Mouse (Mus musculus) layer of hippocampus, adult 9-11 months (tissue): ENCODE data around the gene Lxn.

Experiments
- DNase-seq: peaks from one replicate; pipeline ENCODE4 v3.0.0; 2022

Gene Lxn

GRCm38 (mm10) chr3:67463450-67464372, at the start of gene Lxn:
Gene Lxn, minus strand, starts transcription at chr3:67463926.
- DNase-seq, result peak; percentile 30

GRCm38 (mm10) chr3:67512807-67513206, 49.1 kb upstream of the Lxn start:
- DNase-seq, result peak; percentile 79

DNA sequence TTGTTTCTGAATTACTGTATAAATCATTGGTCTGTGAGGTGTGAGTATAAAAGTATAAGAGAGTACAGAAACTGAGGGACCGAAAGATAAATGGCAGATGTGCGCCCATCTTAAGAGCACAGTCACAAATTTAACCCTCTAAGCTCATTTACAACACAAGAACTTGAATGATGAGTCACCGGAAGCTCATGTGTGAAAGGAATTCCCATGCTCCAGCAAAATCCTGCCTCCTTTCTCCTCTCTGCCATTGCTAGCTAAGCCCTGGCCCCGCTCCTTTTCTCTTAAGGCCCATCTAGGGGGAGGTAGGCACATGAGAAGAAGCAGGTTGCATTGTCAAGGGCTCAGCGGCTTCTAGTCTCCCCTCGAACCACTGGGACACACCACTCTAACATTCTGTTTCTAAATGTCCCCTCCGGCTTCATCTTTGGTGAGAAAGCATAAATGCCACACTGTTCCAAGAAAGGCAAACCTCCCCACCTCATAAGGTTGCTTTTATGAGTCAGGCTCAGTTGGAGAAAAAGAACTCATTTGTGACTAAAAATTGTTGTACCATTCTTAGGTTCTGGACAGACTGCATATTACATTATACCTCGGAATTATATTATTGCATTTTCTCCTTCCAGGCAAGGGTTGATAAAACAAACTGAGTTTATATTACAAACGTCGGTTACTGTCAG, 44.6 kb upstream of the Lxn start:
- no peak for DNase-seq

- DNase-seq, result no peak
These were observed 41.6 kb upstream of the Lxn start for GRCm38 (mm10) chr3:67505286-67505685.

GRCm38 (mm10) chr3:67503878-67504277, 40.2 kb upstream of the Lxn start:
- DNase-seq, result no peak

DNA sequence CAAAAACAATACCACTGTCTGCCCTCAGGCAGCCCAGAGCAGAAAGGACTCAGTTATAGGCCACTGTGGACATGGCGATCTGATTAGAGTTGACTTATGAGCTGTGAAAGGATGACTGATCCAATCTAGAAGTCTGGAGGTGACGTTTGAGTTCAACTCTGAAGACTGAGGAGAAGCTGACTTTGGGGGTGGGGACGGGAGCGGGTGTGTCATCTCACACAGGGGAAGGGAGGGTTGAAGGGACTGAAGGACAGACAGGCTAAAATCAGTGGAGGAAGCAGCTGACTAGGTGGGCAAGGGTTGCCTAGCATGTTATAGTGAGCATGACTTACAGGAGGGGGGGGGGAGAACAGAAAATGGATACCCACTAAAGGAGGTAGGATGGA, 35.7 kb upstream of the Lxn start:
- no peak for DNase-seq

DNA sequence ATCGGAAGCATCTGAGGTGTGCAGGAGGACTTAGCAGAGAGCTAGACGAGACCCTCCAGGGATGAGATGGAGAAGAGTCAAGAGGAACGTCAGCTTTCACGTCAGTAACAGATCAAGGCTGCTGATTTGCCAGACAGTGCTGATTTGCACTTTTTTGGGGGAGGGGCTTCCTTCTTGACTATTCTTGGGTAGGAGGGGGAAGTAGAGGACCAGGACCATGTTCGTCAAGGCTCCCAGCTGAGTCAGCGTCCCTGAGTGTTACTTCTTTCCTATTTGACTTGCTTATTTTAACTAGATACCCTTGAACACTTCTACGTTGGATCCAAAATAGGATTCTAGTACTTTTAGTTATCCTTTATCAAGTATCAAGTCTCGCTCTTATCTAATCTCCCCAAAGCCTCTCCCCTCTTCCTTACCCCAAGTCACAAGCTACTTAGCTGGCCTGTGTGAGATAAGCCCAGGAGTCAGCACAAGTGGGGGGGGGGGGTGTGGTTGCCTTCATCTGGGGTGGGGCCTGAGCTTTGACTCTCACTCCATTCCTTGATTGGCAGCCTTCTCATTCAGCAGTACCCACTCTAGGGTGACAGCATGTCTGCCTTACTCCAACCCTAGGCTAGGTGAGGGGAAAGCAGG, 35.2 kb upstream of the Lxn start:
- no peak for DNase-seq

DNA sequence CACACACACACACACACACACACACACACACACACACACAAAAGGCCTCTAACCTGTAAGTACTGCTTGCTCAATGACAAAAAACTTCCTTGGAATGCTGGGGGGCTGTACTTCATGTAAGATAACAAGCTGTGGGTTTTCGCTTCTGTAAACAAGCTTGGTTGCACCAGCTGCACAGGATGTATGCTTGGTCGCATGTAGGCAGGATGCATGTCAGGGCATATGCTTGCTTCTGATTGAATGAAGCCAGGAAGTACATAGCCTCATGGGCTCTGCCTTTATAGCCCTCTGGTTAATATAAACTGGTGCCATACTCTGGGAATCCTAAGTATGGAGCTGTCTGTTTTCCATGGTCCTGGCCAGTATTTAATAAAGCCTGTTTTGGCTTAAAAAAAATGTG, 34.3 kb upstream of the Lxn start:
- DNase-seq, result no peak

DNA sequence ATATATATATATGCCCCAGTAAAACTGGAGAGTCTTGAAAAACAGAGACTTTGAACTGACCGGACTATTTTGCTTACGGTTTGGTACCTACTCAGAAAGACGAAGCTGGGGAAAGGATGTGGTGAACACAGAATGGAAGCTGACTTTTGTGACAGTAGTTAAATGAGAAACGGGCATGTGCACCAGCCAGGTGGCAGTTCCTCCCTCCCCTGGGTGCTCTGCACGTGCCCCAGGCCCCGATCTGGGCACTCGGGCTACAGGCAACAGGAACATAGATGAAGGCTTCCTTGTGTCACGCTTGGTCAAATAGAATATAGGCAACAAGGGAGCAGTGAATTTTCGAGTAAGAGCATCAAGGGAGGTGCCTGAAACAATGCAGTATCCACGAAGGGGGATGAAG, 32.6 kb upstream of the Lxn start:
- DNase-seq, result no peak

DNA sequence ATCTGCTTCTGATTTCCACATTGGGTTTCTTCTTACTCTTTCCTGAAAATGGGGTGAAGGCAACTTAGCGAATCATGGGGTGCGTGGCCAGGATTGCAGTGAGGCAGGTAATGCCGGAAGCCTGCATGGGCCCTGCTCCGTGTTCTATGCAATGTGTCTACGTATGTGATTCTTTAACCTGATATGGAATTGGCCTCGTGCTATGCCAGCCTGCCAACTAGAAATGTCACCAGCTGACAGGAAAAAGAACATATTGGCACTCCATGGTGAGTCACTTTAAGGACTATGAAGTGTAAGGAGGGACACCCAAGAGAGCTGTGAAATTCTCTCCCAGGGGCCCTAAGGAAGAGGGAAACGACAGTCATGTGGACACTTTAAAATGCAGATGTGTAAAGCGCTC, 29.4 kb upstream of the Lxn start:
- DNase-seq, result peak; percentile 34

- peak; percentile 52 for DNase-seq
These were observed 28.6 kb upstream of the Lxn start for GRCm38 (mm10) chr3:67492086-67492869.

DNA sequence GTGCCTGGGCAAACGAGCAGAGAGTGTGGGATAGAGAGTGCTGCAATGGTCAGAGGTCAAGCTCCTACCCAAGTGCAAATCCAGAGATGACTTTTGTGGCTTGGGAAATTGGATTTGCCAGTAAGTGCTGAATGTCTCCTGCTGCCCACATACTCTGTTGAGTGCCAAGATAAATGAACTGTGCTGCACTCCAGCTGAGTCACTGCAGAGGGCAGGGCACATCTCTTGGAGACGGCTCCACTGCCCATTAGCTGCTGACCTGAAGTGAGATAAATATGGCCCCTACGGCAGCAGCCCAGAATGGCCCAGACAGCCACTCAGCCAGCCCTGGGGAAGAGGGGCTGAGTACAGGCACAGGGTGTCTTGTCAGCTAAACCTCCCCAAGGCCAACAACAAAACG, 26.4 kb upstream of the Lxn start:
- DNase-seq, result no peak

DNA sequence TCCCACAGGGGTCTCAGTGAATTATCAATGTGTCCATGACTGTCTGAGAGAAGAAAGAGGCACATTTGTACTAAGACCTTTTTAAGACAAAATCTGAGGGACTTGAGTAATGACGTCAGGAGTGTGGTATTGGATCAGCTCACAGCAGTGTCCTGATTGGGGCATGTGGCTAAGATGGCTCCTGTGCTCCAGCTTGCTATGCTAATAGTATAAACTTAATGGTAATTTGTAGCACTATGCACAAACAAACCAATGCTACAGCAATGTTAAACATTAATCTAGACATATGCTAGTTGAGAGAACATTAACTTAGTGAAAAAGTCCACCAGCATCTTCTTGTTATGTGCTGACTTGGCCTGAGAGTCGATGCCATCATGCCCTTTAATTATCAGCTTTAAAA, 21.5 kb upstream of the Lxn start:
- no peak for DNase-seq

- no peak for DNase-seq
These were observed 18.7 kb upstream of the Lxn start for GRCm38 (mm10) chr3:67482400-67482799.

DNA sequence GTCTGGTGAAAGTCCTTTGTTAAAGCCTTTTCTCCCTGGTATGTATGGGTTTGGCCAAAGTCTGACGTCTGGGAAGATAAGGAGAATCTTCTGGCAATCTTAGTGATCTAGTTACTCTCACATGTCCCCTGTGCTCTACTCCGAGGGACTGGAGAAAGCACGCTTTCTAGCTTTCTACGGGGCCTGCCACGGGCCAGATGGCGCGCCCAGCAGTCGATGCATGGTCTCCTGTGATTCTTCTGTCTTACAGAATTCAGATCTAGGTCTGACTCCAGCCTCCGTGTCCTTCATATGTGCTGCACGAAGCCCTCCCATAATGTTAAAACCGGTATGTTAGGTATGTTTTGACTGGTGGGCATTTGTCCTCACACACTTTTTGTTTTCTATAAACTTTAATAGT, 16.1 kb upstream of the Lxn start:
- no peak for DNase-seq

GRCm38 (mm10) chr3:67473438-67473837, 9.7 kb upstream of the Lxn start:
- DNase-seq, result no peak

GRCm38 (mm10) chr3:67471408-67472127, 7.8 kb upstream of the Lxn start:
- DNase-seq, result no peak

GRCm38 (mm10) chr3:67467281-67467680, 3.6 kb upstream of the Lxn start:
- no peak for DNase-seq

DNA sequence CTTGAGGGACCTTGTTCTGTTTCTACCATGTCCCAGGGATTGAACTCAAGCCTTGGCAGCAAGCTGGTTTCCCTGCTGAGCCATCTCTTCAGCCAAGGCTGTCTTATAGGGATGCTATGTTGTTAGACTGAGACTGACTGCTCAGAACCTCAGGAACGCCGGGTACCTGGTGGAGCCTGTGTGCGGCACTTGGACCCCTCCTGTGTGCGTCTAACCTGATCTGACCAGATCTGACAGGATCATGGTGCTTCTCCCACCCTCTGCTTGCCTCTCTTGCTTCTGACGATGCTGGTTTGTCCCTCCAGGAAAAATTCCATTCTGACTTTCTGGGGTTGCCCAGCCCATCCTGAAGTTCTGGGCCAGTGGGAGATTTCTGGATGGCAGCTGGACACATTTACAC, 2.9 kb upstream of the Lxn start:
- DNase-seq, result no peak

DNA sequence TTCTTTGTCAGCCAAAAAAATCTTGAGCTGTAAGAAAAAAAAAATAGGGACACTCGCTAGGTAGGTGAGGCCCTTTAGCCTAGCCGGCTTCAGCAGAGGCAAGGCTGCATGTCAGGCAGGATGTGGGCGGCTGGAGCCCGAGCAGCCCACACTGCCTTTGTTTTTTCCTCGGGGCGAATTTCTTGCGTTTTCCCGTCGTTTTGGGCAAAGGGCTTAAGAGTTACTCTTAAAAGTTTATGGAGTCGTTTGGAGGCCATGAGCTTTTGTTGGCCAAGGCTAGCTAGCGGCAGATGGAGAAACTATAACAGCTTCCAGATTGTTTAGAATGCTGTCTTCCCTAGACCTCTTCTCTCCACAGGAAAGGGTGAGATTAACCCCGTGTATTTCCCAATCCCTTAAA, 725 bp downstream of the Lxn start:
- DNase-seq, result no peak

DNA sequence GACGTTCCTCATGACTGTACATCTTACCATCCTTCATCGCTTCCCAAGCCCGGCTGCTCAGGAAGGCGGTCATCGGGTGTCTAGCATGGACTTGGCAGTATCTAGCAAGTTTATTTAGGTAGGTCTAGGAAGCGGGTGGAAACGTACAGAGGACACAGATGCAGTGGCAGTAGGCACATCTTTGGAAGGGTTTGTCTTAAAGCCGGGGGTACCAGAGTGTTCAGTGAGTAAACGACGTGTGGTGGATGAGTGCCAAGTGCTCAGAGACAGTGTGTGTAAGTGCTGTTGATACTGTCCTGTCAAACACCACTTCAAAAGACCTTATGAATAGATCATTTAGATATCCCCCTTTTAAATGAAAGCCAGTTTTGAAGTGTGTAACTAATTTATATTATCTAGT, 1.1 kb downstream of the Lxn start:
- no peak for DNase-seq

- DNase-seq, result no peak
These were observed 1.7 kb downstream of the Lxn start for GRCm38 (mm10) chr3:67462015-67462414.
